Mouse (Mus musculus): ENCODE measurements around the gene Gm38394. TPM values are rescaled to one million over a fixed set of nuclear protein-coding genes. Genes with fewer than 3 reads are reported as not detected.
"Not testable (repeated sequence)": the region's sequence is repeated elsewhere in the genome, so short reads cannot be mapped to it uniquely, and the experiment has no call there.

Gene Gm38394
- 1.0 and 1.3 TPM in 2 replicates for polyA plus RNA-seq (2015; fragmentation: Nextera tagmentation; extraction: Ambion mirVana)

DNA sequence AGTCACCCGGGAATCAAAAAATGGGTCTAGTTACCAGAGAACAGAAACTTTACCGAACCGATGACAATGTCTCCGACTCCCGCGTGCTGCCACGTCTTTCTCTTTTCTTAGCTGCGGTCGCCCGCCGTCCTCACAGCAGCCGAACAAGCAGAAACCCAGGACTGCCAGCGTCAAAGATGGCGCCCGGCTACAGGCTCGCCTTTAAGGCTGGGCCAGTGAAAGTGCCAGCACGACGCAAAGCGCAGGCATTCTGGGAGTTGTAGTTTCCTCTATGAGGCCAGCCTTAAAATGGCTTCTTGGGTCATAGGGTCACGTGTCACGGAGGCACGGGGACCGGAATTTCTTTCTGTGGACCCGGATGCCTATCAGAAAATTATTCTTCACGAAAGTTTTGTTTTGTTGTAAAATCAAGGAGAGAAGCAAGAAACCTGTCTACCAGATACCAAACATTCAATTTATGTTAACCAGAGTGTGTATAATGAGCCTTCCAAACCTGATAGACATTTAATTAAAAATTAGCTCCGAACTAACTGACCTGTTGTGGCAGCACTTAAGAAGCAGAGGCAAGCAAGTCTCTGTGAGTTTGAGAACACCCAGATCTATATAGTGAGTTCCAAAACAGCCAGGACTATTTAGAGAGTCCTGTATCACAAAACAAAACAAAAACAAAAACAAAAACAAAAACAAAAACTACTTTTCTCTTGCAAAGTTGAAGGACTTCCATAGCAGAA, at the start of gene Gm38394:
Gm38394 (minus strand) TSS at position 116 of the 731 bp plus-strand sequence.
- 3% methylated on average over 26 of the region's 26 CpGs for WGBS (ENCODE audit: insufficient replicate concordance)
- H3K27ac ChIP-seq (ENCODE audit: low read depth), result peak within 1 kb of the TSS; percentile 96
- H3K9ac ChIP-seq (replicated peaks), result peak within 1 kb of the TSS; percentile 92
- H3K9me3 ChIP-seq (ENCODE audit: low read length), result no peaks in the 10 kb centered on the region
- peak within 1 kb of the TSS; percentile 92 for H3K4me3 ChIP-seq (ENCODE audit: low read depth, low read length)
- peak; percentile 91 for DNase-seq
- H3K4me1 ChIP-seq (ENCODE audit: insufficient read depth), result peaks cover 34% of the 10 kb centered on the region
- H3K4me2 ChIP-seq (ENCODE audit: low read depth, low read length), result peak within 1 kb of the TSS; percentile 93
- H3K36me3 ChIP-seq (replicated peaks; ENCODE audit: insufficient read depth, low read length), result peaks cover 32% of the 10 kb centered on the region
- peak; percentile 99 for ATAC-seq
- no peaks in the 10 kb centered on the region for H3K27me3 ChIP-seq (ENCODE audit: insufficient read depth, low read length)
- TF ChIP-seq EP300 (IDR thresholded peaks at IDR 0.05; ENCODE audit: low read depth) (peak; percentile 38; the same call in 1 of the 2 replicates), CTCF (IDR thresholded peaks at IDR 0.05; ENCODE audit: low read depth) (no peak)

DNA sequence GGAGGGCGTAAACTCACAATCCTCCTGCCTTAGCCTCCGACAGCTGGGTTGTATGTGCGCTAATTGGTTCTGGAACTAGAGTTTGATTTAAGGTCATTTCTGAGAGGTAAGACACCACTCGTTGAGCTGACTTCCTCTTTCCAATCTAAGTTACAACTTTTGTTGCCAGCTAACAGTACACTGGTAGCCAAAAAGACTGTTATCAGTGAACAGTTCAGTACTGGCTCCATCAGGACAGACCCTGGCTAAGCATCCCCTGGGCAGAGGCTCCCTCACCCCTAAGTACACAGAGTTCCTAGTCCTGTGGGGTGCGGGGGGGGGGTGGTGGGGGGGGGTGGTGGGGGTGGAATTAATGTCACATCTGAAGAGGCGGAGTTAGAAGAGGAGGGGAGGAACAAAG, 49.8 kb upstream of the Gm38394 start:
- ATAC-seq (no peak), DNase-seq (no peak)
- no peak for TF ChIP-seq EP300 (IDR thresholded peaks at IDR 0.05; ENCODE audit: low read depth)
- no peak for TF ChIP-seq CTCF (IDR thresholded peaks at IDR 0.05; ENCODE audit: low read depth)
- Histone ChIP-seq H3K27me3 (ENCODE audit: insufficient read depth, low read length) (no peaks in the 10 kb centered on the region), H3K9me3 (ENCODE audit: low read length) (no peaks in the 10 kb centered on the region), H3K4me1 (ENCODE audit: insufficient read depth) (peaks cover 19% of the 10 kb centered on the region), H3K4me3 (ENCODE audit: low read depth, low read length) (no peak overlapping the region), H3K27ac (ENCODE audit: low read depth) (no peak overlapping the region), H3K9ac (replicated peaks) (no peak overlapping the region), H3K4me2 (ENCODE audit: low read depth, low read length) (no peak overlapping the region), H3K36me3 (replicated peaks; ENCODE audit: insufficient read depth, low read length) (peaks cover 31% of the 10 kb centered on the region)
- 62% methylated on average over 6 of the region's 6 CpGs for WGBS (ENCODE audit: insufficient replicate concordance)

DNA sequence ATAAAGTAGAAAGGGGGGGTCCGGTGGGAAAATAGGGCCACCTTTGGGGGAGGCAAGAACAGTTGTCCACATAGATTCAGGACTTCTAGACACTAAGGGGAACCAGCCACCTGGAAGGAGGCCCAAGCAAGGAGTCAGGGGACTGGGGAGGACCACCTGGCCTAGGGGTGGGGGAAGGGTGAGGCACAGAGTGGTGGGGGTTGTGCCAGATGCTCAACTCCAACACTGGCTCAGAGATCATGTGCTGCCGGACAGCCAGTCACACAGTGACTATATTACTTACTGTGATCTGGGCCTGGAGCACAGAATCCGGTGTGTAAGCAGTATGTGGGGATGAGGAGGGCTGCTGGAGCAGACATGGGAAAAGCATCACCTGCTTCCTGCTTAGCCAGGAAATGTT, 48.2 kb upstream of the Gm38394 start:
- DNase-seq, result no peak
- Histone ChIP-seq H3K27me3 (ENCODE audit: insufficient read depth, low read length) (no peaks in the 10 kb centered on the region), H3K9ac (replicated peaks) (no peak overlapping the region), H3K36me3 (replicated peaks; ENCODE audit: insufficient read depth, low read length) (peaks cover 36% of the 10 kb centered on the region), H3K9me3 (ENCODE audit: low read length) (no peaks in the 10 kb centered on the region), H3K4me2 (ENCODE audit: low read depth, low read length) (no peak overlapping the region), H3K27ac (ENCODE audit: low read depth) (no peak overlapping the region), H3K4me3 (ENCODE audit: low read depth, low read length) (no peak overlapping the region), H3K4me1 (ENCODE audit: insufficient read depth) (peaks cover 19% of the 10 kb centered on the region)
- TF ChIP-seq EP300 (IDR thresholded peaks at IDR 0.05; ENCODE audit: low read depth), result no peak
- TF ChIP-seq CTCF (IDR thresholded peaks at IDR 0.05; ENCODE audit: low read depth), result no peak
- WGBS (ENCODE audit: insufficient replicate concordance), result 80% methylated on average over 3 of the region's 3 CpGs
- peak; percentile 37; the same call in 1 of the 2 replicates for ATAC-seq

DNA sequence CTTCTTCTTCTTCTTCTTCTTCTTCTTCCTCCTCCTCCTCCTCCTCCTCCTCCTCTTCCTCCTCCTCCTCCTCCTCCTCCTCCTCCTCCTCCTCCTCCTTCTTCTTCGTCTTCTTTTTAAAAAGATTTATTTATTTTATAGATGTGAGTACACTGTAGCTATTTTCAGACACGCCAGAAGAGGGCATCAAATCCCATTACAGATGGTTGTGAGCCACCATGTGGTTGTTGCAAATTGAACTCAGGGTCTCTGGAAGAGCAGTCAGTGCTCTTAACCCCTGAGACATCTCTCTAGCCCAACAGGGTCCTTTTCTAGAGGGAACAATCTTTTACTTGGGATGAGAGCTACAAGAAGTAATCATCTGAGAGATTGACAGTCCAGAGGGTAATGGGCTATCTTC, 40.7 kb upstream of the Gm38394 start:
- peak; percentile 59 for TF ChIP-seq CTCF (IDR thresholded peaks at IDR 0.05; ENCODE audit: low read depth)

DNA sequence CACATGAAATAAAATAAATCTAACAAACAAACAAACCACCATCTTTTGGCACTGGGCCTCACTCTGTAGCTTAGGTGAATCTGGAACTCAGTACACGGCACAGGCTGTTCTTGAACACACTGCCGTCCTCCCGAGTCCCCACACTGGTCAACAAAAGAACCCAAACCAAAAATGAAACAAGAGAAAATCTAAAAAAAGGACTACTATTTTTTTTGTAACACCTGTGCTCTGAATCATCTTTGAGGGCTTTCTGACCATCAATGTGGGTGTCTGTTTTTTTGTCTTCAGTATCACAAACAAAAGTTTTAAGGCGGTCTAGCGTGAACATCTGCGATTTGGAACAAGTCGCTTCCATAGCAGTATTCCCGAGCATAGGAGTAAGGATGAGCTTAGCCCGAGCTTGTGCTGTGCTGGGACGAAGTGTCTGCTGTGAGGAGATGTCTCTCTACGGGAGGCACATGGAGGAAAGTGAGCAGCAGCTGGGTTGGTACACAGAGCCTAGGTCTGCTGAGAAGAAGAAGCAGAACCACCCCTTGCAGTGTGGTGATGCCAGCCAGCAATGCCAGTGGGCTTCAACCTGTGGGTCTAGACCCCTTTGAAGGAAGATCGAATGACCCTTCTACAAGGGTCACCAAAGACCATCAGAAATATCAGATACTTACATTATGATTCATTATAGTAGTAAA, 37.0 kb upstream of the Gm38394 start:
- H3K27me3 ChIP-seq (ENCODE audit: insufficient read depth, low read length), result no peaks in the 10 kb centered on the region
- H3K9ac ChIP-seq (replicated peaks), result no peak overlapping the region
- ATAC-seq (no peak), DNase-seq (no peak)
- H3K4me1 ChIP-seq (ENCODE audit: insufficient read depth), result peaks cover 28% of the 10 kb centered on the region
- H3K27ac ChIP-seq (ENCODE audit: low read depth), result peak overlapping the region; percentile 8; the same call in 1 of the 2 replicates
- TF ChIP-seq CTCF (IDR thresholded peaks at IDR 0.05; ENCODE audit: low read depth) (no peak), EP300 (IDR thresholded peaks at IDR 0.05; ENCODE audit: low read depth) (no peak)
- H3K9me3 ChIP-seq (ENCODE audit: low read length), result no peaks in the 10 kb centered on the region
- no peak overlapping the region for H3K4me2 ChIP-seq (ENCODE audit: low read depth, low read length)
- H3K4me3 ChIP-seq (ENCODE audit: low read depth, low read length), result no peak overlapping the region
- 90% methylated on average over 12 of the region's 12 CpGs for WGBS (ENCODE audit: insufficient replicate concordance)
- H3K36me3 ChIP-seq (replicated peaks; ENCODE audit: insufficient read depth, low read length), result 0 out of 2 replicates have a peak, but pooled peaks cover 6% of the 10 kb centered on the region

More for the DNA sequence above, 40.7 kb upstream of the Gm38394 start:
- DNase-seq; H3K4me1 ChIP-seq (ENCODE audit: insufficient read depth); H3K27me3 ChIP-seq (ENCODE audit: insufficient read depth, low read length); H3K9ac ChIP-seq (replicated peaks); ATAC-seq; H3K4me2 ChIP-seq (ENCODE audit: low read depth, low read length); H3K9me3 ChIP-seq (ENCODE audit: low read length); H3K27ac ChIP-seq (ENCODE audit: low read depth); H3K4me3 ChIP-seq (ENCODE audit: low read depth, low read length): not testable (repeated sequence)
- H3K36me3 ChIP-seq (replicated peaks; ENCODE audit: insufficient read depth, low read length), result peaks cover 20% of the 10 kb centered on the region
- 11% methylated on average over 2 of the region's 2 CpGs for WGBS (ENCODE audit: insufficient replicate concordance)

DNA sequence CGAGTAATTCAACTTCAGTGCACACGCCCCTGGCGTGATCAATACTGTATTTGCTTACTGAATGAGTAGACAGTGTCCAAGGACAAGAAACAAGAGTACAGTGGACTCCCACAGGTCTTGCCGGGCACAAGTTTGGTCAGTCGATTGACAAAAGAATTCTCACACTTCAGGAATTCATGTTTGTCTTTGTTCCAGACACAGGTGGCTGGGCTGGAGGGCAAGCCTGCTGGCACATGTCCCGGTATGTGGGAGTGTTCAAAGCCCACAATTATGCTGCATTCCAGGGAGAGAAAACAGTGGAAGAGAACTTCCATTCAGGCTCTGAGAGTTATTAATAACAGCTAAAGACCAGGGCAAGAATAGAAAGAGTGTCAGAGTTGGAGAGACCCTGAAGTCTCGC, 34.8 kb upstream of the Gm38394 start:
- Histone ChIP-seq H3K4me2 (ENCODE audit: low read depth, low read length) (no peak overlapping the region), H3K36me3 (replicated peaks; ENCODE audit: insufficient read depth, low read length) (no peaks in the 10 kb centered on the region), H3K4me3 (ENCODE audit: low read depth, low read length) (no peak overlapping the region), H3K27me3 (ENCODE audit: insufficient read depth, low read length) (no peaks in the 10 kb centered on the region), H3K4me1 (ENCODE audit: insufficient read depth) (peaks cover 33% of the 10 kb centered on the region), H3K27ac (ENCODE audit: low read depth) (no peak overlapping the region), H3K9me3 (ENCODE audit: low read length) (no peaks in the 10 kb centered on the region), H3K9ac (replicated peaks) (no peak overlapping the region)
- ATAC-seq (peak; percentile 9; the same call in 1 of the 2 replicates), DNase-seq (peak; percentile 51)
- TF ChIP-seq EP300 (IDR thresholded peaks at IDR 0.05; ENCODE audit: low read depth) (no peak), CTCF (IDR thresholded peaks at IDR 0.05; ENCODE audit: low read depth) (no peak)
- WGBS (ENCODE audit: insufficient replicate concordance), result 60% methylated on average over 7 of the region's 7 CpGs
